Mouse (Mus musculus): ENCODE measurements at regions not wholly inside any gene's neighbourhood (a gene's known extent, or its start where the extent isn't known, plus 50 kb on each side); places are given as distances from the start of the nearest gene placed in this dataset.

DNA sequence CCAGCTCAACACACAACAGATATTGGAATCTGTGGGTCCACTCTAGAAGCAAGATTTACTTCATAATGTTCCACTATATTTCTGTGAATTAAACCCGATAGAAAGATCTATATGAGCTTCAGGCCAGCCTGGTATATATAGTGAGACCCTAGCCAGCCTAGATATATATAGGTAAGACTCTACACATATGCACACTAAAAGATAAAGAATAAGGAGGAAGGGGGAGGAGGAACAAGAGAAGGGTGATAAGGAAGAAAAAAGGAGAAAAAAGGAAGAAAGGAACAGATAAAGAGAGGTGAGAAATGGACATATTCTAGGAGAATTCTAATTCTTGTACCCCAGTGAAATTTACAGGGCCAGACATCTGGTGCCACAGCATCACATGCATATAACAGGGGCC is 1354.7 kb downstream of the Cntnap5b start:
- TF ChIP-seq POLR2A (IDR thresholded peaks at IDR 0.05; ENCODE audit: borderline replicate concordance, extremely low read depth, insufficient read depth, insufficient read length, poor library complexity, severe bottlenecking) (no peak), CTCF (IDR thresholded peaks at IDR 0.05; ENCODE audit: borderline replicate concordance, extremely low read depth, insufficient read depth, insufficient read length) (no peak)

Data from brain, embryonic 14.5 days (tissue).